ENCODE assay signal across 26 mouse cellular contexts in genomic region chr4:107904252-107904651, GRCm38 (mm10). TPM values are rescaled to one million over a fixed set of nuclear protein-coding genes. Genes with fewer than 3 reads are reported as not detected.
DNase-seq lines count a peak whose midpoint lies in the region; ATAC-seq lines count a peak whose summit lies in the region.
"Had no signal": no experiment of that assay in that cellular context is flagged by ENCODE, and none has a peak within 500 bp of the region (broad histone marks: within the 10 kb centered on the region; RNA-seq: fewer than 3 reads in every experiment).

No protein-coding gene starts in this region.

- no peak overlapping the region for H3K4me3 ChIP-seq in liver, embryonic 13.5 days (replicated peaks)
- no peak overlapping the region for H3K4me3 ChIP-seq in heart, embryonic 12.5 days
- H3K4me3 ChIP-seq: forebrain, embryonic 10.5 days; forebrain, embryonic 13.5 days; gastrocnemius, adult 2 months; heart, embryonic 15.5 days; hindbrain, embryonic 10.5 days; hindbrain, embryonic 13.5 days had no signal

- peak; percentile 94 for DNase-seq in 416B (ENCODE audit: low read depth)
- DNase-seq in liver, embryonic 13.5 days = peak; percentile 11
- no peak for DNase-seq in kidney, postnatal 25 days
- DNase-seq in frontal cortex, postnatal 36 days (ENCODE audit: low spot score in 2 of 2) = no peak
- DNase-seq: adrenal gland, adult 8-10 months; adrenal gland, postnatal 25 days; cerebellum, adult 11-12 months; cerebellum, adult 8-10 months; cerebellum, postnatal 10 days; cerebellum, postnatal 36 days; gastrocnemius, adult 2 months; gastrocnemius, postnatal 14 days; heart, adult 11 months; heart, postnatal 10 days; heart, postnatal 36 days had no signal

- H3K27me3 ChIP-seq in liver, embryonic 13.5 days = no peaks in the 10 kb centered on the region
- H3K27me3 ChIP-seq in heart, embryonic 12.5 days (replicated peaks) = no peaks in the 10 kb centered on the region
- H3K27me3 ChIP-seq: forebrain, embryonic 13.5 days; heart, embryonic 15.5 days; hindbrain, embryonic 13.5 days had no signal

- no peaks in the 10 kb centered on the region for H3K9me3 ChIP-seq in liver, embryonic 13.5 days (replicated peaks)
- no peaks in the 10 kb centered on the region for H3K9me3 ChIP-seq in heart, embryonic 12.5 days (replicated peaks)
- H3K9me3 ChIP-seq: forebrain, embryonic 10.5 days; forebrain, embryonic 13.5 days; heart, embryonic 15.5 days; hindbrain, embryonic 10.5 days; hindbrain, embryonic 13.5 days had no signal

- no peak overlapping the region for H3K9ac ChIP-seq in liver, embryonic 13.5 days
- H3K9ac ChIP-seq in heart, embryonic 12.5 days = no peak overlapping the region
- H3K9ac ChIP-seq: forebrain, embryonic 13.5 days; heart, embryonic 15.5 days; hindbrain, embryonic 13.5 days had no signal

- ATAC-seq in common myeloid progenitor, adult 5-6 weeks (replicated peaks; ENCODE audit: low read depth, poor library complexity, severe bottlenecking) = peak; percentile 74
- ATAC-seq in liver, embryonic 13.5 days (ENCODE audit: low read depth) = peak; percentile 57
- no peak for ATAC-seq in heart, embryonic 12.5 days (ENCODE audit: insufficient number of reproducible peaks, low FRiP score)
- ATAC-seq: activated CD4-positive, CD25-positive, alpha-beta regulatory T cell, adult 4 months; forebrain, embryonic 13.5 days; forebrain, embryonic 16.5 days; hindbrain, postnatal 0 days had no signal

- no peak overlapping the region for H3K4me2 ChIP-seq in liver, embryonic 13.5 days
- no peak overlapping the region for H3K4me2 ChIP-seq in heart, embryonic 12.5 days
- H3K4me2 ChIP-seq: forebrain, embryonic 13.5 days; heart, embryonic 11.5 days; heart, embryonic 15.5 days; hindbrain, embryonic 13.5 days had no signal

- H3K27ac ChIP-seq in liver, embryonic 13.5 days = no peak overlapping the region
- no peak overlapping the region for H3K27ac ChIP-seq in heart, embryonic 12.5 days (ENCODE audit: poor library complexity, severe bottlenecking)
- H3K27ac ChIP-seq: forebrain, embryonic 10.5 days; forebrain, embryonic 13.5 days; gastrocnemius, adult 2 months; heart, embryonic 15.5 days; hindbrain, embryonic 10.5 days; hindbrain, embryonic 13.5 days; hindbrain, postnatal 0 days had no signal

- H3K36me3 ChIP-seq in liver, embryonic 13.5 days = peaks cover 52% of the 10 kb centered on the region
- H3K36me3 ChIP-seq in heart, embryonic 12.5 days = peaks cover 46% of the 10 kb centered on the region

- H3K4me1 ChIP-seq in liver, embryonic 13.5 days (replicated peaks) = peaks cover 26% of the 10 kb centered on the region
- H3K4me1 ChIP-seq in heart, embryonic 12.5 days (replicated peaks) = 0 out of 2 replicates have a peak, but pooled peaks cover 3% of the 10 kb centered on the region
- H3K4me1 ChIP-seq: forebrain, embryonic 10.5 days; forebrain, embryonic 13.5 days; heart, embryonic 15.5 days; hindbrain, embryonic 10.5 days had no signal

- 22% methylated on average over 10 of the region's 10 CpGs for WGBS in liver, embryonic 13.5 days (ENCODE audit: insufficient replicate concordance)
- WGBS in heart, embryonic 12.5 days = 65% methylated on average over 10 of the region's 10 CpGs

RNA-seq across cellular contexts. Expression of gene 0610037L13Rik, which starts 14.6 kb away (rescaled TPM):
- 51.5 and 57.6 TPM in 2 replicates for total RNA-seq in common myeloid progenitor, adult 5-6 weeks (2017)
- 48.1 and 54.9 TPM in 2 replicates for polyA plus RNA-seq in liver, embryonic 13.5 days (2015; fragmentation: Nextera tagmentation; extraction: Ambion mirVana)
- 104 and 105 TPM in 2 replicates for polyA plus RNA-seq in heart, embryonic 12.5 days (2016; fragmentation: Nextera tagmentation; extraction: Ambion mirVana)

RNA-seq across cellular contexts. Expression of gene Cpt2, which starts 19.2 kb away (rescaled TPM):
- total RNA-seq in common myeloid progenitor, adult 5-6 weeks (2017) = 18.6 and 22.6 TPM in 2 replicates
- polyA plus RNA-seq in liver, embryonic 13.5 days (2015; fragmentation: Nextera tagmentation; extraction: Ambion mirVana) = 37.0 and 45.1 TPM in 2 replicates
- 56.7 and 58.8 TPM in 2 replicates for polyA plus RNA-seq in heart, embryonic 12.5 days (2016; fragmentation: Nextera tagmentation; extraction: Ambion mirVana)

RNA-seq across cellular contexts. Expression of gene Magoh, which starts 24.7 kb away (rescaled TPM):
- total RNA-seq in common myeloid progenitor, adult 5-6 weeks (2017) = 256 and 294 TPM in 2 replicates
- 129 and 145 TPM in 2 replicates for polyA plus RNA-seq in liver, embryonic 13.5 days (2015; fragmentation: Nextera tagmentation; extraction: Ambion mirVana)
- 106 and 114 TPM in 2 replicates for polyA plus RNA-seq in heart, embryonic 12.5 days (2016; fragmentation: Nextera tagmentation; extraction: Ambion mirVana)

Comparison
In these comparisons a context has a peak if more than half of its experiments do, and no peak if none do; other contexts are left out.
1. DNase-seq: peak in 416B (single experiment) and liver, embryonic 13.5 days (single experiment); none in kidney, postnatal 25 days (0 of 2) and frontal cortex, postnatal 36 days (0 of 2).